Mouse (Mus musculus) forebrain, embryonic 11.5 days (tissue): ENCODE measurements around the gene Ano7. TPM values are rescaled to one million over a fixed set of nuclear protein-coding genes. Genes with fewer than 3 reads are reported as not detected.
A peak's percentile ranks its signal among the peaks of the same experiment; 100 is the strongest.

Source experiments
- ATAC-seq: fragments of 200-750 bp; cut with Nextera tagmentation; replicated peaks from 2 replicates; pipeline ENCODE4 v1.8.0; 2017; ENCODE audit warnings: moderate TSS enrichment; ENCODE audit not compliant: low FRiP score
- DNase-seq: peaks from one replicate; pipeline ENCODE4 v3.0.0-alpha.2; 2017; ENCODE audit warnings: low spot score
- H3K27ac ChIP-seq: fragments of 300-500 bp; sonication (generic); 2 replicates; pipeline ENCODE4 v1.5.1; 2014; ENCODE audit warnings: low read depth, low read length
- H3K27me3 ChIP-seq: fragments of 300-500 bp; sonication (generic); 2 replicates; pipeline ENCODE4 v1.6.1; 2014; ENCODE audit warnings: mild to moderate bottlenecking, low read length, mixed read lengths; ENCODE audit not compliant: control insufficient read depth, insufficient read depth
- H3K36me3 ChIP-seq: fragments of 300-500 bp; sonication (generic); 2 replicates; pipeline ENCODE4 v1.6.1; 2014; ENCODE audit warnings: mild to moderate bottlenecking, low read length, moderate library complexity, mixed read lengths; ENCODE audit not compliant: control insufficient read depth, insufficient read depth
- H3K4me1 ChIP-seq: fragments of 300-500 bp; sonication (generic); replicated peaks from 2 replicates; pipeline ENCODE4 v1.6.1; 2014; ENCODE audit warnings: low read length, mixed read lengths; ENCODE audit not compliant: control insufficient read depth, insufficient read depth
- H3K4me2 ChIP-seq: fragments of 300-500 bp; sonication (generic); 2 replicates; pipeline ENCODE4 v1.6.1; 2014; ENCODE audit warnings: low read depth, mild to moderate bottlenecking, low read length, moderate library complexity, mixed read lengths; ENCODE audit not compliant: severe bottlenecking
- H3K4me3 ChIP-seq: fragments of 300-500 bp; sonication (generic); 2 replicates; pipeline ENCODE4 v1.5.1; 2014; ENCODE audit warnings: low read depth, low read length
- H3K9ac ChIP-seq: fragments of 300-500 bp; sonication (generic); 2 replicates; pipeline ENCODE4 v1.6.1; 2014; ENCODE audit warnings: low read length
- H3K9me3 ChIP-seq: fragments of 300-500 bp; sonication (generic); 2 replicates; pipeline ENCODE4 v1.6.1; 2016; ENCODE audit warnings: low read length, mixed read lengths; ENCODE audit not compliant: control insufficient read depth
- WGBS: fragments of 180-500 bp; shearing (Covaris S2); extraction: QIAGEN DNeasy Blood & Tissue Kit; methylation state at CpG from one replicate; pipeline ENCODE4 v1.1.7; 2014; 5-methylcytosine and 5-hydroxymethylcytosine counted together
- polyA plus RNA-seq: library from polyadenylated mRNA; unstranded; fragments of >200 nt; fragmentation: Nextera tagmentation; extraction: Ambion mirVana; gene quantifications from 2 replicates; pipeline ENCODE4 v1.2.1, GENCODE M21; 2014

Ano7 gene
- polyA plus RNA-seq, 1 experiment from 2014 or later, result not detected

DNA sequence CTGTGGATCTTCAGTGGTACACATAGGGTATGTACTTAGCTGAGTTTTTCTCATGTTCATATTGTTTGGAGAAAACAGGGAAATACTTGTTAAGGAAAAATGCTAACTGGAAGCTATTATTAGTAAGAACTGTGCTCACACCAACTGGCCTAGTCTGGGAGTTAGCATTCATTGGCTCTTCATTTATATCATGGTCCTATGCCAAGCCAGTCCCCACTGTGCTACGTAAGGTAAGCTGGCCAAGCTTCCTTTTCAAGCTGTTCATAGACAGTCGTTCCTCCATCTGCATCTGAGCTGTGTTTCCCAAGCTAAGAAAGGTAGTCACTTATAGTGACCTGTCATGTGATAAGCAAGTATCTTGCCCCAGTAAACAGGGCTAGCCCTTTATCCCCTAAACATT is 21.0 kb upstream of the Ano7 start:
- Histone ChIP-seq H3K9me3 (no peaks in the 10 kb centered on the region), H3K36me3 (peaks cover 15% of the 10 kb centered on the region), H3K4me3 (no peak overlapping the region), H3K27me3 (no peaks in the 10 kb centered on the region), H3K27ac (no peak overlapping the region), H3K4me1 (no peaks in the 10 kb centered on the region), H3K9ac (no peak overlapping the region), H3K4me2 (no peak overlapping the region)
- ATAC-seq (no peak), DNase-seq (no peak)
- 96% methylated on average over 2 of the region's 2 CpGs for WGBS

DNA sequence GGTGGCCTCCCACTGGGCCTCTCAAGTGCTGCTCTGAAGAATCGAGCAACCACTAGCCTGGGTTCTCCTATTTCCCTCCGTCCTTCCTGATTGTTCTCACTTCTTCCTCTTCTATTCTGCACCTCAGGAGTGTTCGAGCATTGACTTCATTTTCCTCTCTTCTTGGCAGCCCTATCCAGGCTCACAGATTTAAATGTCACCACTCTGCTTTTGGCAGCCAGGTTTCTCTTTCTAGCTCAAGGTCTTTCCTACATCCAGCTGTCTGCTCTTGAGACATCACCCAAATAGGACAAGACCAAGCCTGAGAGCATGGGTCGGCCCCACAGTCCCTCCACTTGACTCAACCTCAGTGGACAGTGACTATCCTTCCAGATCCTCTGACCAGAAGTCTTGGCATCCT is 11.1 kb upstream of the Ano7 start:
- DNase-seq (no peak), ATAC-seq (no peak)
- no peak overlapping the region for H3K27ac ChIP-seq
- no peaks in the 10 kb centered on the region for H3K9me3 ChIP-seq
- H3K4me2 ChIP-seq, result no peak overlapping the region
- H3K4me3 ChIP-seq, result no peak overlapping the region
- 92% methylated on average over 4 of the region's 4 CpGs for WGBS
- H3K9ac ChIP-seq, result no peak overlapping the region
- H3K36me3 ChIP-seq, result peaks cover 13% of the 10 kb centered on the region; the same call in 1 of the 2 replicates
- H3K27me3 ChIP-seq, result no peaks in the 10 kb centered on the region
- H3K4me1 ChIP-seq, result no peaks in the 10 kb centered on the region

DNA sequence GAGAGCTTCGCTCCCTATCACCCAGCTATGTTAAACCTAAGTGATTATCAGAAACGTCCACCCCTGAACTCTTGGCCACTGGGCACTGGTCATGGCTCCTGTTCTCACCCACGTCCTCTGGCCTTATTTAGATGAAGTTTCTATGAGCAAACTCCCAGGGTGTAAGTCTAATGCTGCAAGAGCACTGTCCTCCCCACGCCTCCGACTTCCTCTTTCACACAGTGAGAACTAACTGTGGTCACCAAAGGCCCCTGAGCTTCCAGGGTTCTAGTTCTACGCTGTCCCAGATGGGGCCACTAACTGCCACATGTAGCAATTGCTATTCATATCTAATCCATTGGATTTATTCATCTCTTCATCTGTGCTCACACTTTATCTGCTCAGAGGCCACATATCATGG is 8.1 kb upstream of the Ano7 start:
- Histone ChIP-seq H3K27me3 (no peaks in the 10 kb centered on the region), H3K9me3 (no peaks in the 10 kb centered on the region), H3K4me3 (no peak overlapping the region), H3K36me3 (peaks cover 10% of the 10 kb centered on the region; the same call in 1 of the 2 replicates), H3K27ac (no peak overlapping the region), H3K4me2 (no peak overlapping the region), H3K9ac (no peak overlapping the region), H3K4me1 (no peaks in the 10 kb centered on the region)
- WGBS, result 96% methylated on average over 6 of the region's 6 CpGs
- no peak for ATAC-seq
- DNase-seq, result no peak

DNA sequence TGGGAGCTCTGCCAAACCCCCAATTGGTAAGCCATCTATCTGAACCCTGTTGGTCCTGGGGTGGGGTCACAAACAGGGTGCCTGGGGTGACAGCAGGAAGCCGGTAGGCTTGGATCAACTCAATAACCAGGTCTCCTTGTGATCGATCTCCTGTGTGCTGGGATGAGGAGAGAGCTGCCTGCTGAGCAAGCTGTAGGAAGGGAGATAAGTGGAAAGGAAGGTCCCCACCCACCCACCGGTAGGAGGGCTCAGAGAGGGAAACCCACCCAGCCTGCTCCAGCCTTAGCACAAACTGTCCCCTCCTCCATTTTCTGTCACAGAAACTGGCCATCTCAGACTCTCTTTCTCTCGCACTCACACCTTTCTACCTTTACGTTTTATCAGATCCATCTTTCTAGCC is 3.6 kb downstream of the Ano7 start:
- no peak overlapping the region for H3K4me2 ChIP-seq
- no peak overlapping the region for H3K27ac ChIP-seq
- 74% methylated on average over 5 of the region's 5 CpGs for WGBS
- H3K9me3 ChIP-seq, result no peaks in the 10 kb centered on the region
- DNase-seq, result no peak
- H3K27me3 ChIP-seq, result no peaks in the 10 kb centered on the region
- no peaks in the 10 kb centered on the region for H3K36me3 ChIP-seq
- no peak overlapping the region for H3K4me3 ChIP-seq
- no peak overlapping the region for H3K9ac ChIP-seq
- no peaks in the 10 kb centered on the region for H3K4me1 ChIP-seq
- no peak for ATAC-seq

DNA sequence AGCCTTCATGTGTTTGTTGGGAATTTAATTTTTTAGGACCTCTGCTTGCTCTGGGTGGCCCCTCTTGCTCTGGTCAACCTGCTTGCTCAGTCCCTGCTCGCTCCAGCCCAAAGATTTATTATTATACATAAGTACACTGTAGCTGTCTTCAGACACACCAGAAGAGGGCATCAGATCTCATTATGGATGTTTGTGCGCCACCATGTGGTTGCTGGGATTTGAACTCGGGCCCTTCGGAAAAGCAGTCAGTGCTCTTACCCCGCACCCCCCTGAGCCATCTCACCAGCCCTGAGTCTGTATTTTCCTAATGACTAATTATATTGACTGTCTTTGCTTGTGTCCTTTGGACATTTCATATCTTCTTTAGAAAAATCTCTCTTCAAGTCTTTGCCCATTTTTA is 5.4 kb downstream of the Ano7 start:
- DNase-seq (no peak), ATAC-seq (no peak)
- Histone ChIP-seq H3K9me3 (no peaks in the 10 kb centered on the region), H3K4me2 (no peak overlapping the region), H3K27ac (no peak overlapping the region), H3K4me1 (no peaks in the 10 kb centered on the region), H3K36me3 (no peaks in the 10 kb centered on the region), H3K4me3 (no peak overlapping the region), H3K27me3 (no peaks in the 10 kb centered on the region), H3K9ac (no peak overlapping the region)
- 81% methylated on average over 5 of the region's 5 CpGs for WGBS

DNA sequence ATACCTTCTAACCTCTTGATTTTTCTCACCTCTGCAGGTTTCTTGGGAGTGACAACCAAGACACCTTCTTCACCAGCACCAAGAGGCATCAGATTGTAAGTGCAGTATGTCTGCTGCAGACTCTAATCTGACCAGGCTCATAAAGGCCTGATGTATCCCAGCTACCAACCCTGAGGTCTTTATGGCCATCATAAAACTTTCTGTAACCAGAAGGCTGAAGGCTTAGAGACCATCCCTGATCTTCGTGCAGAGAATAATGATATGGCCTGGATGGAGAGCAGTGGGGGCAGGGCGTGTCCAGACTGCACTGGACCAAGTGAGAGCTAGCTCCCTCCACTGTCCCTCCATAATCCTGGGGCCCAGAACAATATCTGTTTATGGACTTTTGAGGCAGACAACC is 13.5 kb downstream of the Ano7 start:
- WGBS, result 83% methylated on average over 2 of the region's 2 CpGs
- Histone ChIP-seq H3K4me1 (no peaks in the 10 kb centered on the region), H3K27ac (no peak overlapping the region), H3K4me2 (no peak overlapping the region), H3K9me3 (no peaks in the 10 kb centered on the region), H3K27me3 (no peaks in the 10 kb centered on the region), H3K36me3 (no peaks in the 10 kb centered on the region), H3K9ac (no peak overlapping the region), H3K4me3 (no peak overlapping the region)
- no peak for ATAC-seq
- no peak for DNase-seq

DNA sequence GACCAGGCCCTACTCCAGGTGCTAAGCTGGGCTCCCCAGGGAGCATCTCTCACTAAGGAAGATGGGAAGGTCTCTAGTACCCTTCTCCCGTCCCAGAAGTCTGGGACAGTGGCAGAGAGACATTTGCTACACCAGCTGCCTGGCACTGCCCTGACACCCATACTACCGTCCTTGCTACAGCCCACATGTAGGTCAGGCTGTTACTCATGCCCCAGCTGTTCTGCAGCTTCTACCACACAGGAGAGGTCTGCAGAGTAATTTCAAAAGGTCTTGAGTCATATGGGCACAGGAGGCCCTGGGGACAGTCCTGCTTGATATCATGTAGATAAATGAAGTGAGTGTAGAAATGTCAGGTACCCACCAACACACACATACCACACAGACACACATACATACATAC is 15.2 kb downstream of the Ano7 start:
- no peak overlapping the region for H3K4me2 ChIP-seq
- H3K9me3 ChIP-seq, result no peaks in the 10 kb centered on the region
- DNase-seq (no peak), ATAC-seq (no peak)
- H3K4me1 ChIP-seq, result no peaks in the 10 kb centered on the region
- no peaks in the 10 kb centered on the region for H3K36me3 ChIP-seq
- H3K4me3 ChIP-seq, result no peak overlapping the region
- no peak overlapping the region for H3K27ac ChIP-seq
- WGBS, result 73% methylated on average over 2 of the region's 2 CpGs
- no peaks in the 10 kb centered on the region for H3K27me3 ChIP-seq
- H3K9ac ChIP-seq, result no peak overlapping the region

DNA sequence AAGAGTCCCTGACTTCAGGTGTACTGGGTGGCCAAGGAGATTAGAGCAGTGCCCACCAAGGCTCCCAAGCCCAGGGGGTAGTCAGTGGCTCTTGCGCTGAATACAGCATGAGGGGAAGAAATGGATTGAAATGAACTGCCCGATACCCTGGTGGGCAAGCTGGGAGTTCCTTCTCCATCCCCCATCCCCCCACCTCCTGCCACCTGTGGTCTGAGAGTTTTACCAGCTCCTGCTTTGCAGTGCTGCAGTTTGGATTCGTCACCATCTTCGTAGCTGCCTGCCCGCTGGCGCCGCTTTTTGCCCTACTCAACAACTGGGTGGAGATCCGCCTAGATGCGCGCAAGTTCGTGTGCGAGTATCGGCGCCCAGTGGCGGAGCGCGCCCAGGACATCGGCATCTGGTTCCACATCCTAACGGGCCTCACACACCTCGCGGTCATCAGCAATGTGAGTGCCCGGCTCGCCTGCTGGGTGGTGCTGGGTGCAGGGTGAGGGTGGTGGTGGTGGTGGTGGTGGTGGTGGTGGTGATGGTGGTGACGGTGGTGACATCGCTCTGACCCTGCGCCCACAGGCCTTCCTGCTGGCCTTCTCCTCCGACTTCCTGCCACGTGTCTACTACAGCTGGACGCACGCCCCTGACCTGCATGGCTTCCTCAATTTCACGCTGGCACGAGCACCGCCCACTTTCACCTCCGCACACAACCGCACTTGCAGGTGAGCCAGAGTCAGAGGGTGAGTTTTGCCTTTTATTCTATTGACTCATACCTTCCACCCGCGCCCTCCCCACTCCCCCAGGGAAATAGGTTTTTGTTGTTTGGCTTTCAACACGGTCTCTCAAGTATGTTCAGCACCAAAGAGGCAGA is 27.7 kb downstream of the Ano7 start:
- 30% methylated on average over 38 of the region's 38 CpGs for WGBS
- no peak overlapping the region for H3K27ac ChIP-seq

DNA sequence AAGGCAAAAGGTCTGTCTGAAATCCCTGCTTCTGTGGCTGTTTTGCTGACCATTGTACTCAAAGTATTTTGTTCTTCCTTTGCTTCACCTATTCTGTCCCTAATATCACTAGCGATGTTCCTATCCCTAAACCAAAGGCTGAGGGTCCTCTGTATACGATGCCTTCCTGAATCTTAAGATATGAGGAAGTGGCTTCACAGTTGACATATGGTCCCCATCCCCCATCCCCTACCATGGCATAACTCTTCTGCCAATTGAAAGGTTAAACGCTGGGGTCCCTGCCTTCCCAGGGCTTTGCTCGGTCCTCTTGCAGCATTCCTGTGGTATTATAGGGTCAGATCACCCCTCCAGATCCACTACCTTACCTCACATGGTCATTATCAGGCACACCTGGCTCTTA is 29.7 kb downstream of the Ano7 start:
- H3K27me3 ChIP-seq, result no peaks in the 10 kb centered on the region
- DNase-seq (no peak), ATAC-seq (no peak)
- H3K4me1 ChIP-seq, result no peaks in the 10 kb centered on the region
- H3K36me3 ChIP-seq, result peaks cover 6% of the 10 kb centered on the region; the same call in 1 of the 2 replicates
- H3K4me2 ChIP-seq, result no peak overlapping the region
- H3K9me3 ChIP-seq, result no peaks in the 10 kb centered on the region
- 85% methylated on average over 4 of the region's 4 CpGs for WGBS
- no peak overlapping the region for H3K9ac ChIP-seq
- no peak overlapping the region for H3K4me3 ChIP-seq
- H3K27ac ChIP-seq, result no peak overlapping the region

More for the DNA sequence above, 27.7 kb downstream of the Ano7 start:
- no peaks in the 10 kb centered on the region for H3K9me3 ChIP-seq
- H3K36me3 ChIP-seq, result no peaks in the 10 kb centered on the region
- H3K4me2 ChIP-seq, result peak overlapping the region; percentile 31
- H3K4me3 ChIP-seq, result peak overlapping the region; percentile 3; the same call in 1 of the 2 replicates
- ATAC-seq (no peak), DNase-seq (no peak)
- no peaks in the 10 kb centered on the region for H3K27me3 ChIP-seq
- H3K4me1 ChIP-seq, result no peaks in the 10 kb centered on the region
- H3K9ac ChIP-seq, result peak overlapping the region; percentile 12; the same call in 1 of the 2 replicates
